In genomic region chr16:36063315-36063714, GRCm38 (mm10) we compare ENCODE assay signal across 12 mouse cellular contexts. TPM values are rescaled to one million over a fixed set of nuclear protein-coding genes. Genes with fewer than 3 reads are reported as not detected.
DNase-seq lines count a peak whose midpoint lies in the region; TF ChIP-seq lines count a peak whose summit lies in the region.
"Had no signal": no experiment of that assay in that cellular context is flagged by ENCODE, and none has a peak within 500 bp of the region (broad histone marks: within the 10 kb centered on the region; RNA-seq: fewer than 3 reads in every experiment).

No protein-coding gene starts in this region.

- H3K9ac ChIP-seq in heart, adult 2 months (ENCODE audit: low read depth, low read length): no peak overlapping the region
- H3K9ac ChIP-seq: hindbrain, embryonic 15.5 days had no signal

- no peaks in the 10 kb centered on the region; the same call in 1 of the 2 replicates for H3K36me3 ChIP-seq in heart, adult 2 months (ENCODE audit: control insufficient read depth, insufficient read depth, low read length)
- H3K36me3 ChIP-seq: hindbrain, embryonic 15.5 days had no signal

- H3K4me3 ChIP-seq in heart, adult 2 months: no peak overlapping the region
- H3K4me3 ChIP-seq in layer of hippocampus, adult 2 months: no peak overlapping the region
- H3K4me3 ChIP-seq in lung, adult 2 months (replicated peaks; ENCODE audit: extremely low read depth, low read depth, low read length): no peak overlapping the region
- H3K4me3 ChIP-seq: hindbrain, embryonic 15.5 days had no signal

- H3K27ac ChIP-seq in heart, adult 2 months: peak overlapping the region; percentile 57
- peak overlapping the region; percentile 70 for H3K27ac ChIP-seq in layer of hippocampus, adult 2 months
- H3K27ac ChIP-seq: hindbrain, embryonic 15.5 days had no signal

- intact Hi-C loops in heart, adult 2 months (cut with DNase I): no loop called here
- intact Hi-C loops in heart, postnatal 25 days (cut with DNase I): no loop called here

- H3K4me1 ChIP-seq in heart, adult 2 months (ENCODE audit: control insufficient read depth, insufficient read depth, low read length): peaks cover 12% of the 10 kb centered on the region
- H3K4me1 ChIP-seq in lung, adult 2 months (ENCODE audit: control insufficient read depth, insufficient read depth, low read length): no peaks in the 10 kb centered on the region

- no peak for TF ChIP-seq CTCF in heart, adult 2 months (IDR thresholded peaks at IDR 0.05)
- TF ChIP-seq CTCF in layer of hippocampus, adult 2 months (conservative IDR thresholded peaks at IDR 0.05): no peak
- TF ChIP-seq CTCF in lung, adult 2 months (IDR thresholded peaks at IDR 0.05; ENCODE audit: insufficient read depth, low read length): no peak

- no peaks in the 10 kb centered on the region for H3K27me3 ChIP-seq in heart, adult 2 months (ENCODE audit: control insufficient read depth, insufficient read depth, low read length)
- H3K27me3 ChIP-seq: CH12.LX; hindbrain, embryonic 15.5 days had no signal

- H3K79me2 ChIP-seq in heart, adult 2 months (replicated peaks; ENCODE audit: control insufficient read depth, insufficient read depth, low read length): 0 out of 2 replicates have a peak, but pooled peaks cover 2% of the 10 kb centered on the region

- no peak for DNase-seq in heart, adult 2 months
- no peak for DNase-seq in heart, postnatal 25 days (ENCODE audit: low spot score)
- no peak for DNase-seq in layer of hippocampus, adult 2 months (ENCODE audit: low spot score in 2 of 2)
- no peak for DNase-seq in layer of hippocampus, postnatal 25 days (ENCODE audit: extremely low spot score in 1 of 2, low spot score in 1 of 2)
- peak; percentile 52 for DNase-seq in Muller cell, postnatal 12 days (ENCODE audit: inconsistent ontology term)
- DNase-seq in brain, adult 2 months (ENCODE audit: low read depth, low spot score): peak; percentile 45
- no peak for DNase-seq in lung, adult 2 months
- DNase-seq: adrenal gland, adult 2 months; kidney, adult 9 months; spleen, adult 18-20 months had no signal

- no peak for TF ChIP-seq POLR2A in heart, adult 2 months (IDR thresholded peaks at IDR 0.05; ENCODE audit: insufficient read depth, low read depth, low read length)
- no peak for TF ChIP-seq POLR2A in lung, adult 2 months (IDR thresholded peaks at IDR 0.05; ENCODE audit: borderline replicate concordance, extremely low read depth, low read depth, low read length)

- WGBS in heart, adult 2 months: 61% methylated on average over 2 of the region's 2 CpGs
- WGBS in lung, adult 2 months: 65% methylated on average over 2 of the region's 2 CpGs

- no peak for TF ChIP-seq EP300 in heart, adult 2 months (IDR thresholded peaks at IDR 0.05; ENCODE audit: insufficient read depth, low read depth, low read length)

RNA-seq across cellular contexts. Expression of gene Fam162a, which starts 8.1 kb away (rescaled TPM):
- 100 to 1,000 TPM; 212 to 248 TPM for total RNA-seq in heart, adult 2 months (2021)
- polyA plus RNA-seq in heart, adult 2 months (2012; rRNA removed): 95.0 and 98.5 TPM in 2 replicates
- 100 to 1,000 TPM; 241 to 254 TPM for total RNA-seq in heart, postnatal 25 days (2021)
- total RNA-seq in layer of hippocampus, adult 2 months (2021): 10 to 100 TPM; 74.2 to 83.6 TPM
- 10 to 100 TPM; 83.0 to 93.8 TPM for total RNA-seq in layer of hippocampus, postnatal 25 days (2021)
- polyA plus RNA-seq in lung, adult 2 months (2012; rRNA removed): 39.7 and 41.3 TPM in 2 replicates

RNA-seq across cellular contexts. Expression of gene Ccdc58, which starts 8.2 kb away (rescaled TPM):
- 10 to 100 TPM; 31.1 to 33.3 TPM for total RNA-seq in heart, adult 2 months (2021)
- 14.0 and 24.2 TPM in 2 replicates for polyA plus RNA-seq in heart, adult 2 months (2012; rRNA removed)
- 10 to 100 TPM; 30.7 to 35.8 TPM for total RNA-seq in heart, postnatal 25 days (2021)
- total RNA-seq in layer of hippocampus, adult 2 months (2021): 10 to 100 TPM; 22.1 to 22.5 TPM
- total RNA-seq in layer of hippocampus, postnatal 25 days (2021): 10 to 100 TPM; 22.6 to 25.0 TPM
- polyA plus RNA-seq in lung, adult 2 months (2012; rRNA removed): 3.6 and 6.8 TPM in 2 replicates

RNA-seq across cellular contexts. Expression of gene Wdr5b, which starts 22.3 kb away (rescaled TPM):
- 1 to 10 TPM; 2.7 to 2.8 TPM for total RNA-seq in heart, adult 2 months (2021)
- polyA plus RNA-seq in heart, adult 2 months (2012; rRNA removed): 1.8 and 2.5 TPM in 2 replicates
- 1 to 10 TPM; 2.6 to 2.9 TPM for total RNA-seq in heart, postnatal 25 days (2021)
- 1 to 10 TPM; 5.5 to 5.8 TPM for total RNA-seq in layer of hippocampus, adult 2 months (2021)
- 1 to 10 TPM; 5.0 to 5.2 TPM for total RNA-seq in layer of hippocampus, postnatal 25 days (2021)
- 1.2 and 2.5 TPM in 2 replicates for polyA plus RNA-seq in lung, adult 2 months (2012; rRNA removed)

Comparison
In these comparisons a context has a peak if more than half of its experiments do, and no peak if none do; other contexts are left out.
1. DNase-seq: peak in Muller cell, postnatal 12 days (single experiment) and brain, adult 2 months (single experiment); none in heart, adult 2 months (0 of 2), heart, postnatal 25 days (single experiment), layer of hippocampus, adult 2 months (0 of 2), layer of hippocampus, postnatal 25 days (0 of 2) and lung, adult 2 months (single experiment).